Mouse (Mus musculus) liver, embryonic 14.5 days (tissue): Measurements from ENCODE around the gene Jam2.

Experiments used
- CTCF ChIP-seq: IDR thresholded peaks from 2 replicates; pipeline ENCODE4 v1.5.1; 2016; ENCODE audit warnings: antibody characterized with exemption, low read depth, control low read depth
- EP300 ChIP-seq: IDR thresholded peaks from 2 replicates; pipeline ENCODE4 v1.6.1; 2016; ENCODE audit warnings: antibody characterized with exemption, low read depth

- TF ChIP-seq CTCF: no peak
- no peak for TF ChIP-seq EP300
Observed at GRCm38 (mm10) chr16:84744703-84745490, 29.0 kb upstream of the Jam2 start.
